Mouse (Mus musculus) intestine, postnatal 0 days (tissue): Measurements from ENCODE around the gene Cacna1a. TPM values are rescaled to one million over a fixed set of nuclear protein-coding genes. Genes with fewer than 3 reads are reported as not detected.
A peak's percentile ranks its signal among the peaks of the same experiment; 100 is the strongest.
"Not testable (repeated sequence)": the region's sequence is repeated elsewhere in the genome, so short reads cannot be mapped to it uniquely, and the experiment has no call there.

Experiments used
- ATAC-seq: fragments of 200-750 bp; cut with Nextera tagmentation; 2 replicates; pipeline ENCODE4 v1.8.0; 2017; ENCODE audit warnings: mild to moderate bottlenecking, moderate TSS enrichment, moderate library complexity
- H3K27ac ChIP-seq: fragments of 300-500 bp; sonication (generic); 2 replicates; pipeline ENCODE4 v1.5.1; 2014; ENCODE audit warnings: mild to moderate bottlenecking, low read depth, low read length, moderate library complexity
- H3K27me3 ChIP-seq: fragments of 300-500 bp; sonication (generic); replicated peaks from 2 replicates; pipeline ENCODE4 v1.6.1; 2014; ENCODE audit warnings: low read length, mixed read lengths; ENCODE audit not compliant: control insufficient read depth, insufficient read depth
- H3K36me3 ChIP-seq: fragments of 300-500 bp; sonication (generic); 2 replicates; pipeline ENCODE4 v1.6.1; 2014; ENCODE audit warnings: mild to moderate bottlenecking, moderate library complexity; ENCODE audit not compliant: control insufficient read depth, insufficient read depth
- H3K4me1 ChIP-seq: fragments of 300-500 bp; sonication (generic); replicated peaks from 2 replicates; pipeline ENCODE4 v1.6.1; 2014; ENCODE audit warnings: antibody characterized with exemption, low read length, mixed read lengths; ENCODE audit not compliant: control insufficient read depth, insufficient read depth
- H3K4me2 ChIP-seq: fragments of 300-500 bp; sonication (generic); replicated peaks from 2 replicates; pipeline ENCODE4 v1.6.1; 2014; ENCODE audit warnings: low read depth, mild to moderate bottlenecking, moderate library complexity
- H3K4me3 ChIP-seq: fragments of 300-500 bp; sonication (generic); 2 replicates; pipeline ENCODE4 v1.5.1; 2014; ENCODE audit warnings: low read depth, low read length
- H3K9ac ChIP-seq: fragments of 300-500 bp; sonication (generic); 2 replicates; pipeline ENCODE4 v1.6.1; 2014; ENCODE audit warnings: mild to moderate bottlenecking, low read depth, low read length
- H3K9me3 ChIP-seq: fragments of 300-500 bp; sonication (generic); 2 replicates; pipeline ENCODE4 v1.6.1; 2016; ENCODE audit warnings: mixed run types; ENCODE audit not compliant: control insufficient read depth
- CTCF ChIP-seq: sonication (generic); IDR thresholded peaks from 2 replicates; pipeline ENCODE4 v1.5.1; 2016; ENCODE audit warnings: low read depth, mild to moderate bottlenecking, control low read depth, antibody characterized with exemption, moderate library complexity
- WGBS: fragments of 180-500 bp; shearing (Covaris S2); extraction: QIAGEN DNeasy Blood & Tissue Kit; methylation state at CpG from one replicate; pipeline ENCODE4 v1.1.7; 2014; 5-methylcytosine and 5-hydroxymethylcytosine counted together
- polyA plus RNA-seq: library from polyadenylated mRNA; unstranded; fragments of >200 nt; fragmentation: Nextera tagmentation; extraction: Ambion mirVana; gene quantifications from 2 replicates; pipeline ENCODE4 v1.2.1, GENCODE M21; 2015

The Cacna1a gene
- polyA plus RNA-seq, 1 experiment from 2014 or later: 2.4 TPM

DNA sequence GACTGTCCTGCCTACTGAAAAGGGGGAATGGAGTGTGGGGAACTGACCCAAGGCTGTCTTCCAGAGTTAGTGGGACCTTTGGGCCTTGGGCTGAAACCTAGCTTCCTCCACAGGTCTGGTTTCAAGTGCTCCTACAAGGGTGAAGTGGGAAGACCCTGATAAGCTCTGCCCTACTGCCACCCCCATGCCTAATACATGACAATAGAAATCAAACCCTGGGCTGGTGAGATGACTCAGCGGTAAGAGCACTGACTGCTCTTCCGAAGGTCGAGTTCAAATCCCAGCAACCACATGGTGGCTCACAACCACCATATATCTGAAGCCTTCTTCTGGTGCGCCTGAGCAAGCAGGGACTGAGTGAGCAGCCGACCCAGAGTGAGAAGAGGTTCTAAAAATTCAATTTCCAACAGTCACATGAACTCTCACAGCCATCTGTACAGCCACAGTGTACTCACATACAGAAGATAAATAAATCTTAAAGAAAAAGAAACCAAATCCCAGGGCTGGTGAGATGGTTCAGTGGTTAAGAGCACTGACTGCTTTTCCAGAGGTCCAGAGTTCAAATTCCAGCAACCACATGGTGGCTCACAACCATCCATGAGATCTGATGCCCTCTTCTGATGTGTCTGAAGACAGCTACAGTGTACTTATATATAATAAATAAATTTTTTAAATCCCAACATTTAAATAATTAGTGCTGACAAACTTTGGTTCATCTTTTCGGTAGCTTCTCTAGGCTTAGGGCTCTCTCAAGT is 280.7 kb downstream of the Cacna1a start:
- no peak overlapping the region for H3K9ac ChIP-seq

GRCm38 (mm10) chr8:84670295-84671006 is 282.2 kb downstream of the Cacna1a start:
- 41% methylated on average over 5 of the region's 5 CpGs for WGBS
- ATAC-seq: peak; percentile 87
- H3K4me2 ChIP-seq, H3K4me3 ChIP-seq, H3K9ac ChIP-seq, H3K4me1 ChIP-seq, H3K9me3 ChIP-seq, H3K27me3 ChIP-seq: not testable (repeated sequence)
- Histone ChIP-seq H3K27ac (peak overlapping the region; percentile 74), H3K36me3 (peaks cover 30% of the 10 kb centered on the region)

More for the DNA sequence above, 280.7 kb downstream of the Cacna1a start:
- Histone ChIP-seq H3K4me1 (0 out of 2 replicates have a peak, but pooled peaks cover 2% of the 10 kb centered on the region), H3K27ac (no peak overlapping the region), H3K36me3 (peaks cover 18% of the 10 kb centered on the region; the same call in 1 of the 2 replicates), H3K27me3 (no peaks in the 10 kb centered on the region), H3K4me3 (no peak overlapping the region), H3K9me3 (no peaks in the 10 kb centered on the region), H3K4me2 (no peak overlapping the region)
- no peak for ATAC-seq
- WGBS: 67% methylated on average over 6 of the region's 6 CpGs
- TF ChIP-seq CTCF: 0 out of 2 replicates have a peak, but pooled peaks have one; percentile 2

- peaks cover 37% of the 10 kb centered on the region for H3K36me3 ChIP-seq
- no peaks in the 10 kb centered on the region for H3K4me1 ChIP-seq
- H3K27me3 ChIP-seq: no peaks in the 10 kb centered on the region
Measured at GRCm38 (mm10) chr8:84677305-84677704, 289.1 kb downstream of the Cacna1a start.

DNA sequence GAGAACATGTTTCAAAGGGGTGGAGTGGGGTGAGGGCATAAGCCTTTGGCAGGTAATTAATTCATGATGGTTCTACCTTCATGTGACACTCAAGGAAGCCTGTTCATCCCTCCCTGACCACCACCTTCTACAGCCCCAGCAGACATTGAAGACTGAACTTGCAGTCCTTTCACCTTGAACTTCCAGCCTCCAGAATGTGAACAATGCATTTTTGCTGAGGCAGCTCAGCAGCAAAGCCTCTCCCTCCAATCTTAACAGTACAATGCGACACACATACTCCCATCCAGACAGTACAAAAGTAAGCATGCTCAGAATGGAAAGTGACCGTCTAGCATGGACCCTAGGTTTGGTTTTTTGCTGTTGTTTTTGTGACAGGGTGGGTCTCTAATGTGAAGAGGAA is 293.2 kb downstream of the Cacna1a start:
- peaks cover 8% of the 10 kb centered on the region for H3K36me3 ChIP-seq
- ATAC-seq: no peak
- H3K27me3 ChIP-seq: no peaks in the 10 kb centered on the region
- no peak overlapping the region for H3K9ac ChIP-seq
- H3K9me3 ChIP-seq: no peaks in the 10 kb centered on the region
- TF ChIP-seq CTCF: no peak
- peaks cover 11% of the 10 kb centered on the region for H3K4me1 ChIP-seq
- no peak overlapping the region for H3K4me2 ChIP-seq
- no peak overlapping the region for H3K4me3 ChIP-seq
- no peak overlapping the region for H3K27ac ChIP-seq
- 73% methylated on average over 2 of the region's 2 CpGs for WGBS

More at GRCm38 (mm10) chr8:84677305-84677704, 289.1 kb downstream of the Cacna1a start:
- no peaks in the 10 kb centered on the region for H3K9me3 ChIP-seq
- no peak for TF ChIP-seq CTCF
- H3K4me3 ChIP-seq: no peak overlapping the region
- no peak for ATAC-seq
- WGBS: 85% methylated on average over 5 of the region's 5 CpGs
- no peak overlapping the region for H3K4me2 ChIP-seq
- no peak overlapping the region for H3K27ac ChIP-seq
- H3K9ac ChIP-seq: no peak overlapping the region

DNA sequence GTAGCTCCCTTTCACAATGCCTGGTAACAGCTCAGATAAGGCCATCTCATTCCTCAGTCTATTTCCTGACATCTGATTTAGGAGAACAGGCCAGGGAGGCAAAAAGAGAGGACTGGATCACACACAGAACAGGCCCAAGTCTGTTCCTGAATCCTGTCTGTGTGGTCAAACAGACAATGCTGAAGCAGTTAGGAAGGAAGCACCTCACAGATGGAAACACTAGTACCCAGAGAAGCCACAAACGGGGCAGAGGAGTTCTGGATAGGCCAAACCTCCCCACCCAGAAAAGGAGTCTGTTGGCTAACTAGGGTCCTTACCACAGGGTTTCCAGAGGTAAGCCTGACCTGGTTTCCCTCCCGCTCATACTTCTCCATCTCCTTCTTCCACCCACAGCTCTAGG is 294.0 kb downstream of the Cacna1a start:
- no peaks in the 10 kb centered on the region for H3K9me3 ChIP-seq
- no peak for ATAC-seq
- H3K27me3 ChIP-seq: no peaks in the 10 kb centered on the region
- H3K27ac ChIP-seq: no peak overlapping the region
- H3K4me1 ChIP-seq: peaks cover 12% of the 10 kb centered on the region
- TF ChIP-seq CTCF: no peak
- 82% methylated on average over 2 of the region's 2 CpGs for WGBS
- H3K4me3 ChIP-seq: no peak overlapping the region
- peaks cover 6% of the 10 kb centered on the region for H3K36me3 ChIP-seq
- H3K9ac ChIP-seq: no peak overlapping the region
- H3K4me2 ChIP-seq: no peak overlapping the region

DNA sequence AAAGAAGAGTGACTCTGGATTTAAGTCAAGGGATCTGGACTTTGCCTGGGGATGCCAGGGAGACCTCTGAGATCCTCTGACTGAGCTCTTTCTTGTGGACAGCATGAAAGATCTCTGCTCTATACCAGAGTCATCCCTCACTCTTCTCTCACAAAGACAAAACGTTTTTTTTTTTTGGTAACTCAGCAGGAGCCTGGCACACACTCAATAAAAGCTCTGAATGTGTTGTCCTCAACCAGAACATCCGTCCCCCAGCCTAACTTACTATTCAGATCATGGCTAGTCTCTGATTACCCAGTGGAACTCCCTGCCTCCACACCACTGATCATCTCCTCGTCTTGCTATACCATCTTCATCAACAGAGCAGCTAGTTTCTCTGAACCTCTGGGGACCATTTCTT is 296.3 kb downstream of the Cacna1a start:
- no peak for ATAC-seq
- no peak for TF ChIP-seq CTCF
- Histone ChIP-seq H3K4me1 (peaks cover 12% of the 10 kb centered on the region), H3K9ac (no peak overlapping the region), H3K4me2 (no peak overlapping the region), H3K27me3 (no peaks in the 10 kb centered on the region), H3K36me3 (peaks cover 6% of the 10 kb centered on the region), H3K27ac (no peak overlapping the region), H3K4me3 (no peak overlapping the region), H3K9me3 (no peaks in the 10 kb centered on the region)
- 64% methylated on average over 3 of the region's 3 CpGs for WGBS
